Mouse (Mus musculus) heart, adult 9 months (tissue): ENCODE data around the gene Fign.

ENCODE experiments used
- DNase-seq, 2 experiments: peaks; one replicate each; pipeline ENCODE4 v3.0.0; 2022; ENCODE audit warnings: low spot score in 2 of 2

Fign gene

GRCm38 (mm10) chr2:64059477-64059876 is 38.4 kb downstream of the Fign start:
- peak in 1 of 2 experiments; percentile 15 for DNase-seq

GRCm38 (mm10) chr2:64048142-64048541 is 49.7 kb downstream of the Fign start:
- no peak for DNase-seq

- DNase-seq = peak; percentile 35 to 50
Observed at GRCm38 (mm10) chr2:64043099-64043498, 54.7 kb downstream of the Fign start.

- no peak for DNase-seq
Observed at GRCm38 (mm10) chr2:64035393-64035792, 62.4 kb downstream of the Fign start.

- DNase-seq = no peak
Observed at GRCm38 (mm10) chr2:64033871-64034270, 64.0 kb downstream of the Fign start.

- no peak for DNase-seq
Observed at GRCm38 (mm10) chr2:64025961-64026360, 71.9 kb downstream of the Fign start.

- no peak for DNase-seq
Observed at GRCm38 (mm10) chr2:63994304-63995023, 103.4 kb downstream of the Fign start.

GRCm38 (mm10) chr2:63985426-63985825 is 112.4 kb downstream of the Fign start:
- no peak for DNase-seq

GRCm38 (mm10) chr2:63982351-63982751 is 115.5 kb downstream of the Fign start:
- DNase-seq = peak; percentile 48 to 58

- DNase-seq = no peak
Observed at GRCm38 (mm10) chr2:63981449-63981848, 116.4 kb downstream of the Fign start.

GRCm38 (mm10) chr2:63969633-63970032 is 128.2 kb downstream of the Fign start:
- no peak for DNase-seq

GRCm38 (mm10) chr2:63931041-63931440 is 166.8 kb downstream of the Fign start:
- no peak for DNase-seq

- DNase-seq = no peak
Observed at GRCm38 (mm10) chr2:63926481-63927097, 171.2 kb downstream of the Fign start.

GRCm38 (mm10) chr2:63925721-63926235 is 172.1 kb downstream of the Fign start:
- DNase-seq = no peak
